Mouse (Mus musculus) neutrophil, adult 65 days (primary cell): ENCODE results near the gene Zfand5. TPM values are rescaled to one million over a fixed set of nuclear protein-coding genes. Genes with fewer than 3 reads are reported as not detected.

ENCODE experiments used
- total RNA-seq: library from RNA; stranded (reverse); gene quantifications from 2 replicates; pipeline ENCODE4 v1.2.4, GENCODE M21; 2023

The Zfand5 gene
- total RNA-seq: 114 and 134 TPM in 2 replicates

DNA sequence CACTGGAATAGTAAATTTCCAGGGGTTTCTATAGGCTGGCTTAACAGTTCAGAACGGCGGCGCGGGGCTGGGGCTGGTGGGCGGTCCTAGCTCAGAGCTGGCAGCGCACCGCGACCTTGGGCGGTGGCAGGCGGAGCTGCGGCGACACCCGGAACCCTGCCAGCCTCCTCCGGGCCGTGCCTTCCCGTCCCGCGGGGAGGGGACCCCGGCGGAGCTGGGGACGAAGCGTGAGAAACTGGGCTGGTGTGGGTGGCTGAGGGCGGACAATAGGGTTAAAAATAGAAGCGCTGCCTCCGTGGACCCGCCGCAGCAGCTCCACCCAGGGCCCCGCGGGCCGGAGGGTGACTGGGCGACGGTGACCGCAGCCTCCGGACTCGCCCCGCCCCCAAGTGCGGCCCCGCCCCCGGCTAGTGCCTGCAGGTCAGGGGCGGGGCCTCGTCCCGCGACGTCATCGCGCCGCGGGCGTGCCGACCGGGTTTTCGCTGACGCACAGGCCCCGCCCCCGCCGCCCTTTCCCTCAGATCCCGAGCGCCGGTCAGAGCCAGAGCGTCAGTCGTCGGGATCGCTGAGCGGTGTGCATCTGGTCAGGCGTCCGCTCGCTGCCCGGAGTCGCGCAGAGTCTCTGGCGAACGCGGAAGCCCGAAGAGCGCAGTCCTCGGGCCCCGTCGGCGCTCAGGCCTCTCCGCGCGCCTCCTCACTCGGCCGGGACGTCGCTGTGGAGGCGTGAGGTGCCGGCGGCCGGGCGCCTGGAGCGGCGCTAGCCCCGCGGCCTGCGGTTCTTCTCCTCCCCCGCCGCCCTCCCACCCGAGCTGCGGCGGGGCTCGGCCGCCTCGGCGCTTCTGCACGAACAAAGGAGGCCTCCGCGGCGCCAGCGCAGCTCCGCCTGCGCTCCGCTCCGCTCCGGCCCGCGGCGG, at the start of gene Zfand5:
Gene Zfand5 (plus strand): TSS at position 538 of the 914 bp plus-strand sequence.

Other genes starting within 250 kb of the Zfand5 start
- gene Gda, start 201.2 kb downstream of the Zfand5 start, total RNA-seq: 396 and 481 TPM in 2 replicates